Mouse (Mus musculus): ENCODE results near the gene Ubash3a. TPM values are rescaled to one million over a fixed set of nuclear protein-coding genes. Genes with fewer than 3 reads are reported as not detected.

The Ubash3a gene
- total and polyA plus RNA-seq, 3 experiments = 27.6 to 57.4 (median 30.2) TPM

DNA sequence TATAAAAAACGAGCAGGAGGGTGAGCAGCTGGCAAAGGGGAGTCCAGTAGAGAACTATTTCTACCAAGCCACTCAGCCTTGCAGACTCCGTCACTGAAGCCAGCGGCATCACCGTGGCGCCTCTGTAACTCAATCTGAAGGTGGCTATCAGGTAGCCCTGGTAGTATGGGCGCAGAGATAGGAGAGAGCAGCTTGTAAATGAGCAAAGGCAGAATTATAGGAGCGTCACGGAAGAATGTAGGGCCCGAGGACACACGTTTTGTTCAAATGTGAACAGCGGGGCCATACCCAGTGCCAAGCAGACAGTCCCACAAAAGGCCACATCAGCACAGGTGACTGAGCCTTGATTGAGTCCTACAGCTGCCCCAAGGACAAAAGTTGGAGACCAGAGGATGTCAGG is 8.8 kb upstream of the Ubash3a start, which contains the start of gene Tmprss3:
Tmprss3 (minus strand) TSS at position 101 of the 400 bp plus-strand sequence.
- Histone ChIP-seq H3K9ac (ENCODE audit: control insufficient read depth, low read depth, low read length, poor library complexity, severe bottlenecking) (no peak within 1 kb of the TSS), H3K79me2 (ENCODE audit: control insufficient read depth, insufficient read depth, low read length, poor library complexity) (no peaks in the 10 kb centered on the region), H3K4me1 (ENCODE audit: control insufficient read depth in 1 of 2, insufficient read depth in 2 of 2, low read length in 2 of 2) (peaks cover 0 to 4% of the 10 kb centered on the region in 2 experiments; a peak in 1 of 4 replicates), H3K27ac (ENCODE audit: control insufficient read depth, low read depth, low read length) (no peak within 1 kb of the TSS), H3K4me3 (ENCODE audit: control insufficient read depth in 1 of 2, insufficient read depth in 1 of 2, low read depth in 2 of 2, low read length in 2 of 2) (no peak within 1 kb of the TSS), H3K27me3 (ENCODE audit: control insufficient read depth in 1 of 2, insufficient read depth in 2 of 2, low read length in 2 of 2) (no peaks in the 10 kb centered on the region; a peak in 1 of 4 replicates), H3K9me3 (replicated peaks; ENCODE audit: insufficient read depth, low read length) (no peaks in the 10 kb centered on the region), H3K36me3 (ENCODE audit: control insufficient read depth in 1 of 2, insufficient read depth in 2 of 2, low read length in 2 of 2) (0 out of 4 replicates have a peak, but pooled peaks cover 0 to 2% of the 10 kb centered on the region in 2 experiments)
- no peak for DNase-seq (ENCODE audit: low read depth, low spot score)
- TF ChIP-seq POLR2A (IDR thresholded peaks at IDR 0.05; ENCODE audit: control insufficient read depth in 1 of 2, insufficient read depth in 1 of 2, low read depth in 1 of 2, low read length in 2 of 2, poor library complexity in 1 of 2) (no peak), MAZ (IDR thresholded peaks at IDR 0.05; ENCODE audit: low read depth, low read length) (no peak), ZC3H11A (IDR thresholded peaks at IDR 0.05; ENCODE audit: low read depth, low read length) (no peak), HCFC1 (IDR thresholded peaks at IDR 0.05; ENCODE audit: low read depth, low read length) (no peak), GABPA (IDR thresholded peaks at IDR 0.05; ENCODE audit: low read depth, low read length) (no peak), E2F4 (IDR thresholded peaks at IDR 0.05; ENCODE audit: borderline replicate concordance, low read depth, low read length) (no peak), MYC (IDR thresholded peaks at IDR 0.05; ENCODE audit: low read depth, low read length) (no peak), GATA1 (IDR thresholded peaks at IDR 0.05; ENCODE audit: low read depth, low read length) (no peak), MAFK (IDR thresholded peaks at IDR 0.05; ENCODE audit: borderline replicate concordance, low read depth, low read length) (no peak), ELF1 (IDR thresholded peaks at IDR 0.05; ENCODE audit: low read depth, low read length) (no peak), UBTF (IDR thresholded peaks at IDR 0.05; ENCODE audit: borderline replicate concordance, insufficient read depth, low read depth, low read length) (no peak), POLR2AphosphoS5 (IDR thresholded peaks at IDR 0.05; ENCODE audit: borderline replicate concordance, low read depth, low read length) (no peak)

DNA sequence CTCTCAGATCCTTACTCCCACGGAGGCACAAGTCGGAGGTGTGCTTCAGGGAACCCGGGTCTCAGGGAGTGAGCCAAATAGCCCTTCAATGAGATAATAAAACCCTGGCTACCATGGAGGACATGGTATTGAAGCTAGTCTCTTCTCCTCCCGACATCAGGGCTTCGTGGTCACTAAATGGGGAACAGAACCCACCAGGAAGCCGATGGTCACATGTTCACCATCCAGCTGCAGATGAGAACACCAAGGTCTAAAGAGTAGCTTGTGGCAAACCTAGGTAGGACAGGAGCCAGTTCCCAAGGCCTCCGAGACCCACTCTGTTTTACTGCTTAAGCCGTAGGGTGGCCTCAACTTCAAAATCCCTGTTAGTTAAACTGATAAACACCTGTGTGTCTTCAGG is 981 bp downstream of the Ubash3a start:
- Histone ChIP-seq H3K4me3 (ENCODE audit: control insufficient read depth in 1 of 2, insufficient read depth in 1 of 2, low read depth in 2 of 2, low read length in 2 of 2) (peak overlapping the region; percentile 53 to 59), H3K27me3 (ENCODE audit: control insufficient read depth in 1 of 2, insufficient read depth in 2 of 2, low read length in 2 of 2) (no peaks in the 10 kb centered on the region), H3K36me3 (ENCODE audit: control insufficient read depth in 1 of 2, insufficient read depth in 2 of 2, low read length in 2 of 2) (peaks cover 0 to 14% of the 10 kb centered on the region in 2 experiments; a peak in 2 of 4 replicates), H3K79me2 (ENCODE audit: control insufficient read depth, insufficient read depth, low read length, poor library complexity) (peaks cover 9% of the 10 kb centered on the region), H3K9me3 (replicated peaks; ENCODE audit: insufficient read depth, low read length) (no peaks in the 10 kb centered on the region), H3K4me1 (ENCODE audit: control insufficient read depth in 1 of 2, insufficient read depth in 2 of 2, low read length in 2 of 2) (peaks cover 10 to 32% of the 10 kb centered on the region in 2 experiments), H3K9ac (ENCODE audit: control insufficient read depth, low read depth, low read length, poor library complexity, severe bottlenecking) (peak overlapping the region; percentile 83), H3K27ac (ENCODE audit: control insufficient read depth, low read depth, low read length) (peak overlapping the region; percentile 86)
- TF ChIP-seq POLR2AphosphoS5 (IDR thresholded peaks at IDR 0.05; ENCODE audit: borderline replicate concordance, low read depth, low read length) (no peak), BHLHE40 (IDR thresholded peaks at IDR 0.05; ENCODE audit: borderline replicate concordance, low read depth, low read length) (no peak), CHD1 (IDR thresholded peaks at IDR 0.05; ENCODE audit: low read depth, low read length) (no peak), SIN3A (IDR thresholded peaks at IDR 0.05; ENCODE audit: low read length) (no peak), USF1 (IDR thresholded peaks at IDR 0.05; ENCODE audit: low read depth, low read length) (peak; percentile 69; the same call in 1 of the 2 replicates), MAZ (IDR thresholded peaks at IDR 0.05; ENCODE audit: low read depth, low read length) (no peak), GATA1 (IDR thresholded peaks at IDR 0.05; ENCODE audit: low read depth, low read length) (no peak), ZC3H11A (IDR thresholded peaks at IDR 0.05; ENCODE audit: low read depth, low read length) (no peak), MAX (IDR thresholded peaks at IDR 0.05; ENCODE audit: low read length) (0 out of 2 replicates have a peak, but pooled peaks have one; percentile 24), ZKSCAN1 (IDR thresholded peaks at IDR 0.05; ENCODE audit: low read depth, low read length) (no peak), MYC (IDR thresholded peaks at IDR 0.05; ENCODE audit: low read depth, low read length) (no peak)
- DNase-seq (ENCODE audit: low read depth, low spot score) = peak; percentile 45
